Mouse (Mus musculus) forebrain, embryonic 15.5 days (tissue): Measurements from ENCODE around the gene Sergef. TPM values are rescaled to one million over a fixed set of nuclear protein-coding genes. Genes with fewer than 3 reads are reported as not detected.
A peak's percentile ranks its signal among the peaks of the same experiment; 100 is the strongest.

Experiments used
- ATAC-seq: fragments of 200-750 bp; cut with Nextera tagmentation; replicated peaks from 2 replicates; pipeline ENCODE4 v1.8.0; 2017; ENCODE audit warnings: mild to moderate bottlenecking, moderate TSS enrichment, moderate library complexity
- H3K27ac ChIP-seq: fragments of 300-500 bp; sonication (generic); replicated peaks from 2 replicates; pipeline ENCODE4 v1.5.1; 2015; ENCODE audit warnings: mild to moderate bottlenecking, inconsistent platforms
- H3K27me3 ChIP-seq: fragments of 300-500 bp; sonication (generic); 2 replicates; pipeline ENCODE4 v1.6.1; 2015; ENCODE audit warnings: inconsistent platforms
- H3K36me3 ChIP-seq: fragments of 300-500 bp; sonication (generic); 2 replicates; pipeline ENCODE4 v1.6.1; 2015; ENCODE audit warnings: mild to moderate bottlenecking, inconsistent platforms
- H3K4me1 ChIP-seq: fragments of 300-500 bp; sonication (generic); 2 replicates; pipeline ENCODE4 v1.6.1; 2015; ENCODE audit warnings: inconsistent platforms
- H3K4me2 ChIP-seq: fragments of 300-500 bp; sonication (generic); replicated peaks from 2 replicates; pipeline ENCODE4 v1.6.1; 2015; ENCODE audit warnings: mild to moderate bottlenecking, inconsistent platforms
- H3K4me3 ChIP-seq: fragments of 300-500 bp; sonication (generic); 2 replicates; pipeline ENCODE4 v1.5.1; 2015; ENCODE audit warnings: mild to moderate bottlenecking, inconsistent platforms
- H3K9ac ChIP-seq: fragments of 300-500 bp; sonication (generic); replicated peaks from 2 replicates; pipeline ENCODE4 v1.6.1; 2015; ENCODE audit warnings: mild to moderate bottlenecking, inconsistent platforms
- H3K9me3 ChIP-seq: fragments of 300-500 bp; sonication (generic); 2 replicates; pipeline ENCODE4 v1.6.1; 2016; ENCODE audit warnings: inconsistent platforms
- WGBS: fragments of 180-500 bp; shearing (Covaris S2); methylation state at CpG from one replicate; pipeline ENCODE4 v1.1.7; 2015; ENCODE audit warnings: mixed read lengths; 5-methylcytosine and 5-hydroxymethylcytosine counted together
- polyA plus RNA-seq: library from polyadenylated mRNA; unstranded; fragments of >200 nt; fragmentation: Nextera tagmentation; extraction: Ambion mirVana; gene quantifications from 2 replicates; pipeline ENCODE4 v1.2.1, GENCODE M21; 2015

Sergef gene
- polyA plus RNA-seq, 1 experiment from 2014 or later, result 29.4 TPM

GRCm38 (mm10) chr7:46477456-46477855, 162.2 kb downstream of the Sergef start:
- no peaks in the 10 kb centered on the region for H3K9me3 ChIP-seq
- no peak overlapping the region for H3K4me3 ChIP-seq
- no peak for ATAC-seq
- H3K36me3 ChIP-seq, result no peaks in the 10 kb centered on the region
- no peak overlapping the region for H3K4me2 ChIP-seq
- H3K27ac ChIP-seq, result no peak overlapping the region
- 89% methylated on average over 3 of the region's 3 CpGs for WGBS
- H3K9ac ChIP-seq, result no peak overlapping the region
- peaks cover 7% of the 10 kb centered on the region; the same call in 1 of the 2 replicates for H3K4me1 ChIP-seq
- no peaks in the 10 kb centered on the region for H3K27me3 ChIP-seq

DNA sequence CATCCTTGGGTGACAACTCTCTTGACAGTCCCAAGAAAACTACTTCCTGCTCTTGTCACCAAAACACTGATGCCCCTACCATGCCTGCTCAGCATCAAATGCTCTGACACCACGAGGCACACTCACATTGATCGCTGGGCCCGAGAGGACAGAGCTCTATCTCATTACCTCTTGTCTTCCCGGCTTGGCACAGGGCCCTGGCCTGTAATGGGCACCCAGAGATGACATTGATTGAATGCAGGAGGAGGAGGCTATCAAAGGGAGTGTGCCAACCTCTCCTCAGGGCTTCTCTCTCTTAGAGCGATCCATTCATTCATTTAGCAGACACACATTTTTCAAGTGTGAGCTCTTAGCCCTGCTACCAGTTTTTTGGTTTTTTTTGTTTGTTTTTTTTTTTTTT, 164.1 kb downstream of the Sergef start:
- Histone ChIP-seq H3K9ac (no peak overlapping the region), H3K9me3 (no peaks in the 10 kb centered on the region), H3K4me3 (no peak overlapping the region), H3K27ac (no peak overlapping the region), H3K4me2 (no peak overlapping the region), H3K4me1 (peaks cover 7% of the 10 kb centered on the region; the same call in 1 of the 2 replicates), H3K27me3 (no peaks in the 10 kb centered on the region), H3K36me3 (no peaks in the 10 kb centered on the region)
- ATAC-seq, result no peak
- WGBS, result 39% methylated on average over 5 of the region's 5 CpGs

DNA sequence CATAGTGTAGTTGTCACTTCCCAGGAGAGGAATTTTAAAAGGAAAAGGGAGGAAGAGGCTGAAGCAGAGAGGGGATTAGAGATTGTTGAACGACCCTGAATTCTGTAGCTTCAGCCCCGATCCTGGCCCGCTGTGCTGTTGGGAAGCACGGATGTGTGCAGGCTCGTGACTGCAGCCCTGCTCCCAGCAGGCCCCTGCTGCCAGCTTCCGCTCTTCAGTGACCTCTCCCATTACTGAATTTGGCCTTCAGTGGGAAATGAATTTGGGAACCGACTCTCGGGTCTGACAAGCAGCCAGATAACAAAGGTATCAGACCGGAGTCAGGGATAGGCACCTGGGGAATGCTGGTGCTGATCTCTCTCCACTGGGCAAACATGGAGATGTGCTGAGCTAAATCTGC, 166.5 kb downstream of the Sergef start:
- no peaks in the 10 kb centered on the region for H3K36me3 ChIP-seq
- 35% methylated on average over 9 of the region's 9 CpGs for WGBS
- no peak overlapping the region for H3K9ac ChIP-seq
- no peak overlapping the region for H3K4me3 ChIP-seq
- H3K9me3 ChIP-seq, result no peaks in the 10 kb centered on the region
- H3K4me2 ChIP-seq, result no peak overlapping the region
- no peak for ATAC-seq
- H3K27me3 ChIP-seq, result no peaks in the 10 kb centered on the region
- no peak overlapping the region for H3K27ac ChIP-seq
- H3K4me1 ChIP-seq, result peaks cover 3% of the 10 kb centered on the region; the same call in 1 of the 2 replicates

DNA sequence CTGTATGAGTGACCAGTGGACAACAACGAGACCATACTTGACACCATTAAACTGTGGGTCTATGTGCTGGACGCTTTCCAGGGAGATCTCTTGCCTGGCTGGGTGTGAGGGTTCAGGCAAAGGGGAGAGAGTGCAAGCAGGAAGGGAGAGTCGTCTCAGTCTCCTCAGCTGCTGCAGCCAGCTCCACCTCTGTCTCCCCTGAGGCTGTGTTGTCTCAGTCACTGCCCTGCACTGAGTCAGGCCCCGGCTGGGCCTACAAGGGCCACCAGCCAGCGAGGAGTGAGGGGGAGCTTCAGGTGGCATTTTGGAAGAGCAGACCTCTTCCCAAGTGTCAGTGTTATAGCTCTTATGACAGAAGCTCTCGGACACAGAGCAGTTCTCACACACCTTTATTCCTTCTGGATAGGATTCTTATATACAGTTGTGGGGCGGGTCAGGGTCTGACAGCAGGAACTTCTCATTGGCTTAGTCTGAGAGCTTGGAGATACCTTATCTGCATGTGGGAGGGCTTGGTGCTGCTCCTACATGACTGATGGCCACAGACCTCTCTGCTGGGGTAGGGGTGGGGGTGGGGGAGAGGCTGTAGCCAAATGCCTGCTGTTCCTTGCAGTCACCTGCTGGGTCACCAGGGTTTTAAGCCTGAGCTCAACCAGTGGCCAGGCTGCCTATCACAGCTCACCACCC, 168.4 kb downstream of the Sergef start:
- H3K4me1 ChIP-seq, result peaks cover 3% of the 10 kb centered on the region; the same call in 1 of the 2 replicates
- no peak overlapping the region for H3K4me2 ChIP-seq
- H3K27me3 ChIP-seq, result no peaks in the 10 kb centered on the region
- H3K9ac ChIP-seq, result no peak overlapping the region
- no peaks in the 10 kb centered on the region for H3K36me3 ChIP-seq
- WGBS, result 74% methylated on average over 7 of the region's 7 CpGs
- H3K9me3 ChIP-seq, result no peaks in the 10 kb centered on the region
- ATAC-seq, result no peak
- no peak overlapping the region for H3K4me3 ChIP-seq
- no peak overlapping the region for H3K27ac ChIP-seq

DNA sequence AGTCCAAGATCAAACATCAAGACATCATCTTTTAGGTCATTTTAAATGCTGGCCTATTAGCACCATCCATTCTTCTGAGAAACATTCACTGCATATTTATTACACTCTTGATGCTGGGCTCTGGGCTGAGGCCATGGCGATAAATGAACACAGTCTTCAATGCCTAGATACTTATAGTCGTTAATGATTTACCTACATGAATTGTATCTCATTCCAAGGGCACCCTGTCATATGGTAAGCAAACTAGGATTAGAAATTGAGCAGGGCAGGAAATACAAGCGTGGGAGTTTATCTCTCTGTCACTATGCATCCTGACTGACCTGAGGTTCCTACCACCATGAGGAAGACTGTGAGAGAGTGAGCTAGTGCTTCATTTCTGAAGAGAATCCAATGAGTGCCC, 170.1 kb downstream of the Sergef start:
- Histone ChIP-seq H3K27ac (no peak overlapping the region), H3K4me1 (no peaks in the 10 kb centered on the region), H3K4me2 (no peak overlapping the region), H3K9ac (no peak overlapping the region), H3K4me3 (no peak overlapping the region), H3K27me3 (no peaks in the 10 kb centered on the region), H3K36me3 (no peaks in the 10 kb centered on the region), H3K9me3 (no peaks in the 10 kb centered on the region)
- ATAC-seq, result no peak
- WGBS, result 89% methylated on average over 3 of the region's 3 CpGs

GRCm38 (mm10) chr7:46466422-46466981, 173.1 kb downstream of the Sergef start:
- 76% methylated on average over 7 of the region's 7 CpGs for WGBS
- Histone ChIP-seq H3K9ac (0 out of 2 replicates have a peak overlapping the region, but pooled peaks have one; percentile 4), H3K27ac (peak overlapping the region; percentile 46; the same call in 1 of the 2 replicates), H3K4me1 (no peaks in the 10 kb centered on the region), H3K36me3 (no peaks in the 10 kb centered on the region), H3K4me3 (no peak overlapping the region), H3K9me3 (no peaks in the 10 kb centered on the region), H3K4me2 (no peak overlapping the region), H3K27me3 (no peaks in the 10 kb centered on the region)
- ATAC-seq, result no peak

- H3K27ac ChIP-seq, result no peak overlapping the region
- peaks cover 7% of the 10 kb centered on the region for H3K4me1 ChIP-seq
- H3K4me3 ChIP-seq, result no peak overlapping the region
- no peaks in the 10 kb centered on the region for H3K9me3 ChIP-seq
- H3K4me2 ChIP-seq, result no peak overlapping the region
- H3K27me3 ChIP-seq, result no peaks in the 10 kb centered on the region
- no peak for ATAC-seq
- WGBS, result 88% methylated on average over 8 of the region's 8 CpGs
- no peaks in the 10 kb centered on the region for H3K36me3 ChIP-seq
- no peak overlapping the region for H3K9ac ChIP-seq
Measured at GRCm38 (mm10) chr7:46463136-46463535, 176.5 kb downstream of the Sergef start.

- H3K9me3 ChIP-seq, result no peaks in the 10 kb centered on the region
- no peak overlapping the region for H3K9ac ChIP-seq
- H3K4me3 ChIP-seq, result no peak overlapping the region
- no peak overlapping the region for H3K4me2 ChIP-seq
- WGBS, result 56% methylated on average over 8 of the region's 8 CpGs
- no peak overlapping the region for H3K27ac ChIP-seq
- H3K27me3 ChIP-seq, result no peaks in the 10 kb centered on the region
- peaks cover 7% of the 10 kb centered on the region for H3K4me1 ChIP-seq
- H3K36me3 ChIP-seq, result no peaks in the 10 kb centered on the region
- ATAC-seq, result no peak
Measured at GRCm38 (mm10) chr7:46462287-46462686, 177.3 kb downstream of the Sergef start.

- Histone ChIP-seq H3K27ac (0 out of 2 replicates have a peak overlapping the region, but pooled peaks have one; percentile 9), H3K4me2 (no peak overlapping the region), H3K9ac (no peak overlapping the region), H3K4me1 (peaks cover 7% of the 10 kb centered on the region), H3K9me3 (no peaks in the 10 kb centered on the region), H3K36me3 (no peaks in the 10 kb centered on the region), H3K4me3 (no peak overlapping the region), H3K27me3 (no peaks in the 10 kb centered on the region)
- ATAC-seq, result no peak
- WGBS, result 84% methylated on average over 9 of the region's 9 CpGs
Measured at GRCm38 (mm10) chr7:46459605-46460245, 179.9 kb downstream of the Sergef start.

DNA sequence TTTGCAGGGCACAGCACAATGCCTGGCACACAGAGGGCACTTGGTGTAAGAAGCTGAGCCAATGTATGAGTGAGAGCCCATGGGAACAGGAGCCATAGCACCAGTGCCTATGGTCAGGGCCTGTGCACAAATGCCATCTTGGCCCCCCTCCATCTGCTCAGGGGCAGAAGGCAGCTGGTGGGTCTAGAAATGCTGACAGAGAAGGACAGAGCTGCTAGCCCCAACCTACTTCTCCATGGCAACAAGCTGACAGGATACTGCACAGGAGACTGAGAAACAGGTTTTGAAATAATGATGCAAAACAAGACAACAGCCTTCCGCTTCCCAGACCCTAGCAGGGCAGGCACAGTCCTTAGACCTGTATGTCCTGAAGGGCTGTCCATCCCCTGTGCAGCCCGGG, 180.4 kb downstream of the Sergef start:
- WGBS, result 79% methylated on average over 2 of the region's 2 CpGs
- Histone ChIP-seq H3K27ac (peak overlapping the region; percentile 9; the same call in 1 of the 2 replicates), H3K4me1 (peaks cover 12% of the 10 kb centered on the region), H3K4me2 (no peak overlapping the region), H3K9ac (no peak overlapping the region), H3K27me3 (no peaks in the 10 kb centered on the region), H3K36me3 (no peaks in the 10 kb centered on the region), H3K4me3 (no peak overlapping the region), H3K9me3 (no peaks in the 10 kb centered on the region)
- ATAC-seq, result no peak

GRCm38 (mm10) chr7:46457889-46458288, 181.7 kb downstream of the Sergef start:
- no peak overlapping the region for H3K4me3 ChIP-seq
- no peaks in the 10 kb centered on the region for H3K27me3 ChIP-seq
- WGBS, result 65% methylated on average over 3 of the region's 3 CpGs
- H3K4me2 ChIP-seq, result no peak overlapping the region
- H3K4me1 ChIP-seq, result peaks cover 21% of the 10 kb centered on the region
- H3K9ac ChIP-seq, result no peak overlapping the region
- no peaks in the 10 kb centered on the region for H3K9me3 ChIP-seq
- no peak for ATAC-seq
- no peak overlapping the region for H3K27ac ChIP-seq
- no peaks in the 10 kb centered on the region for H3K36me3 ChIP-seq

DNA sequence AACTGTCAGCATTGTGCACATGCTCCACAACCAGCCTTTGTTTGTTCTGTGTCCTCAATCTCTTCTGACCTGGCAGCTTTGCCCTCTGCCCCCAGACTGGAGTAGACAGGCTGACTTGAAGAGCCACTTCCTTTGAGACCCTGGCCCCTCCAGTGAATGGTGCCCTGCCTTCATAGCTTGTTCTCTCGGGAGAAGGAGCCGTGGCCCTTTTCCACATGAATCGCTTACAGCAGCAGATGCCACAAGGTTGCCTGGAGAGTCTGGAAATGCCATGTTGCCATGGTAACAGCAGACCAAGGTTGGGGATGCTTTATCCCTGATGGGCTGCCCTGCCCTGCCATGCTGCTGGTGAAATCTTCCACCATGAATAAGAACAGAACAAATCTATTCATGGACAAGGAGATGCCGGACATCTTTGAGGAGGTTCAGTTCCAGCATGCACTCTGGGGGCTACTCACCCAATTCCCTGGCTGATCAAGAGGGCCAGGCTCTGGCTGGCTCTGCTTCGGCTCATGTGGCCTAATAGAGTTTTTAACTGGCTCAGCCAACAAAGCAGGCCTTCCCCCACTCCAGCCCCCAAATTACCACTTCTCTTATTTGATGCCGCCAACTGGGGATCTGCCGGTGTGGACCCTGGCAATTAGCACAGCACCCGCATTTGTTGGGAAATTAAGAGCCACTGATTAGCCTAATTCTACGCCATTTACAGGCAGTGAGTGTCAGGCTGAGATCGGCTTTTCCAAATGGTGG, 185.5 kb downstream of the Sergef start:
- H3K4me3 ChIP-seq, result no peak overlapping the region
- peak; percentile 85 for ATAC-seq
- peak overlapping the region; percentile 83 for H3K27ac ChIP-seq
- H3K9ac ChIP-seq, result no peak overlapping the region
- no peaks in the 10 kb centered on the region for H3K27me3 ChIP-seq
- no peaks in the 10 kb centered on the region for H3K36me3 ChIP-seq
- 2% methylated on average over 10 of the region's 10 CpGs for WGBS
- no peak overlapping the region for H3K4me2 ChIP-seq
- no peaks in the 10 kb centered on the region for H3K9me3 ChIP-seq
- peaks cover 24% of the 10 kb centered on the region for H3K4me1 ChIP-seq
